Mouse (Mus musculus): ENCODE results near the gene Slamf6. TPM values are rescaled to one million over a fixed set of nuclear protein-coding genes. Genes with fewer than 3 reads are reported as not detected.

Gene Slamf6
- polyA plus RNA-seq, 1 experiment from 2014 or later: not detected

GRCm38 (mm10) chr1:171920989-171921621 is 3.8 kb downstream of the Slamf6 start:
- 89% methylated on average over 9 of the region's 9 CpGs for WGBS
- no peak for ATAC-seq

DNA sequence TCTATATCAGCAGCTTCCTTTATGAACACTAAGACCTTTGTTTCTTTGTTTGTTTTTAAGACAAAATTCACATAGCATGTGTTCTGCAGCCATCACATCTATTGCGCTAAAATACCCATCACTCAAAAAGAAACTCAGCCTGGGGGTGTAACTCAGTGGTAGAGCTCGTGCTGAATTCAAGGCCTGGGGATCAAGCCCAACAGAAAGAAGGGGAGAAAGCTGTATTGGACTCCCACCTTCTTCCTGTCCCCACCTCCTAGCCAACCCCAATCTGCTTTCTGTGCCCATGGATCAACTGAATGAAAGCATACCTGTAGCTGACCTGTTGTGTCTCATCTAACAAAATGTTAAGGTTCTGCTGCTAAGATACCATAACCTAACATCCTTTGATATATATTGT is 4.3 kb downstream of the Slamf6 start:
- H3K9ac ChIP-seq (ENCODE audit: low read depth, low read length): no peak overlapping the region
- no peak for ATAC-seq
- H3K4me2 ChIP-seq (ENCODE audit: low read length): no peak overlapping the region
- no peak overlapping the region for H3K4me3 ChIP-seq (ENCODE audit: low read length)
- no peaks in the 10 kb centered on the region for H3K27me3 ChIP-seq (replicated peaks; ENCODE audit: control insufficient read depth, insufficient read depth, low read length)
- H3K4me1 ChIP-seq (ENCODE audit: control insufficient read depth, insufficient read depth, low read depth, low read length): no peaks in the 10 kb centered on the region
- no peaks in the 10 kb centered on the region for H3K36me3 ChIP-seq (ENCODE audit: control insufficient read depth, insufficient read depth, low read length)
- no peaks in the 10 kb centered on the region for H3K9me3 ChIP-seq (ENCODE audit: control insufficient read depth, low read length)
- 90% methylated on average over 2 of the region's 2 CpGs for WGBS
- H3K27ac ChIP-seq (ENCODE audit: low read depth, low read length): no peak overlapping the region

More at GRCm38 (mm10) chr1:171920989-171921621, 3.8 kb downstream of the Slamf6 start:
- H3K36me3 ChIP-seq (ENCODE audit: control insufficient read depth, insufficient read depth, low read length): no peaks in the 10 kb centered on the region
- H3K4me1 ChIP-seq (ENCODE audit: control insufficient read depth, insufficient read depth, low read depth, low read length): no peaks in the 10 kb centered on the region
- no peaks in the 10 kb centered on the region for H3K27me3 ChIP-seq (replicated peaks; ENCODE audit: control insufficient read depth, insufficient read depth, low read length)
- no peaks in the 10 kb centered on the region for H3K9me3 ChIP-seq (ENCODE audit: control insufficient read depth, low read length)
- H3K27ac ChIP-seq (ENCODE audit: low read depth, low read length): no peak overlapping the region
- H3K4me3 ChIP-seq (ENCODE audit: low read length): no peak overlapping the region
- no peak overlapping the region for H3K4me2 ChIP-seq (ENCODE audit: low read length)
- H3K9ac ChIP-seq (ENCODE audit: low read depth, low read length): no peak overlapping the region

DNA sequence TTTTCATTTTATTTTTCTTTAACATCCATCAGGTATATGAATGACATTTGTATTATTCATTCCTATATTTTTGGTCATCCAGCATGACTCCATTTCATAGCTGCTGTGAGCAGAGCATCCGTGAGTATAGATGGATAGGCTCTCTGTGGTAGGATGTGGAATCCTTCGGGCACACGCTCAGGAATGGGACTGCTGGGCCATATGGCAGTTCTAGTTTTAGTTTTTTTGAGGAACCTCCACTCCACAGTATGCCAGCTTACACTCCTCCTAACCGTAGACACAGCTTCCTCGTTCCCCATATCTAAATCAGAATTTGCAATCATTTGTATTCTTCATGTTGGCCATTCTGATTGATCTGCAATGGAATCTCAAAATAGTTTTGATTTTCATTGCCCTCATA is 5.5 kb downstream of the Slamf6 start:
- no peak overlapping the region for H3K4me2 ChIP-seq (ENCODE audit: low read length)
- H3K4me3 ChIP-seq (ENCODE audit: low read length): no peak overlapping the region
- no peak overlapping the region for H3K9ac ChIP-seq (ENCODE audit: low read depth, low read length)
- no peak overlapping the region for H3K27ac ChIP-seq (ENCODE audit: low read depth, low read length)
- H3K9me3 ChIP-seq (ENCODE audit: control insufficient read depth, low read length): no peaks in the 10 kb centered on the region
- H3K36me3 ChIP-seq (ENCODE audit: control insufficient read depth, insufficient read depth, low read length): no peaks in the 10 kb centered on the region
- no peak for ATAC-seq
- no peaks in the 10 kb centered on the region for H3K4me1 ChIP-seq (ENCODE audit: control insufficient read depth, insufficient read depth, low read depth, low read length)
- no peaks in the 10 kb centered on the region for H3K27me3 ChIP-seq (replicated peaks; ENCODE audit: control insufficient read depth, insufficient read depth, low read length)
- WGBS: 93% methylated on average over 5 of the region's 5 CpGs

DNA sequence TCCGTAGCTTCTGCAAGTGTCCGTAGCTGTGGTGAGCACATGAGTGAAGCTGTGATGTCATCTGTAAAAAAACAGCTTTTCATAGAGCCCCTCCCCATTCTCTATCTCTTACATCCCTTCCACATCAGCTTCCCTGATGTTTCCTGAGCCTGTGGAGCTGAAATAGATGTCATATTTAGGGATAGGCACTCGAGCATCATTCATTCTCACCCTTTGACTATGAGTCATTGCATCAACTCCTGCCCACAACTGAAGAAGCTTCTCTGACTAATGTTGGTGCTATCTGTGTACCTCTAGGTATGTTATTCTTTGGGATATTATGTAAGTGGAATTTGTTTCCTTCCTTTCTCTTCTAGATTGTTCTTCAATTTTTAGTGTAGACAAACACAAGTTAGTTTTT is 7.6 kb downstream of the Slamf6 start:
- H3K9me3 ChIP-seq (ENCODE audit: control insufficient read depth, low read length): no peaks in the 10 kb centered on the region
- H3K4me3 ChIP-seq (ENCODE audit: low read length): no peak overlapping the region
- H3K4me1 ChIP-seq (ENCODE audit: control insufficient read depth, insufficient read depth, low read depth, low read length): no peaks in the 10 kb centered on the region
- H3K9ac ChIP-seq (ENCODE audit: low read depth, low read length): no peak overlapping the region
- no peak overlapping the region for H3K27ac ChIP-seq (ENCODE audit: low read depth, low read length)
- no peaks in the 10 kb centered on the region for H3K27me3 ChIP-seq (replicated peaks; ENCODE audit: control insufficient read depth, insufficient read depth, low read length)
- ATAC-seq: no peak
- no peaks in the 10 kb centered on the region for H3K36me3 ChIP-seq (ENCODE audit: control insufficient read depth, insufficient read depth, low read length)
- 80% methylated on average over 3 of the region's 3 CpGs for WGBS
- no peak overlapping the region for H3K4me2 ChIP-seq (ENCODE audit: low read length)

- Histone ChIP-seq H3K27me3 (replicated peaks; ENCODE audit: control insufficient read depth, insufficient read depth, low read length) (no peaks in the 10 kb centered on the region), H3K4me3 (ENCODE audit: low read length) (no peak overlapping the region), H3K36me3 (ENCODE audit: control insufficient read depth, insufficient read depth, low read length) (no peaks in the 10 kb centered on the region)
Measured at GRCm38 (mm10) chr1:171933851-171934250, 16.5 kb downstream of the Slamf6 start.

GRCm38 (mm10) chr1:171938952-171939948 is 21.9 kb downstream of the Slamf6 start:
- Histone ChIP-seq H3K9ac (ENCODE audit: low read depth, low read length) (no peak overlapping the region), H3K4me1 (ENCODE audit: control insufficient read depth, insufficient read depth, low read depth, low read length) (no peaks in the 10 kb centered on the region), H3K27ac (ENCODE audit: low read depth, low read length) (no peak overlapping the region), H3K27me3 (replicated peaks; ENCODE audit: control insufficient read depth, insufficient read depth, low read length) (no peaks in the 10 kb centered on the region), H3K4me2 (ENCODE audit: low read length) (no peak overlapping the region), H3K4me3 (ENCODE audit: low read length) (no peak overlapping the region), H3K36me3 (ENCODE audit: control insufficient read depth, insufficient read depth, low read length) (no peaks in the 10 kb centered on the region), H3K9me3 (ENCODE audit: control insufficient read depth, low read length) (no peaks in the 10 kb centered on the region)
- no peak for ATAC-seq
- WGBS: 86% methylated on average over 14 of the region's 14 CpGs

More at GRCm38 (mm10) chr1:171933851-171934250, 16.5 kb downstream of the Slamf6 start:
- no peak overlapping the region for H3K9ac ChIP-seq (ENCODE audit: low read depth, low read length)
- no peaks in the 10 kb centered on the region for H3K9me3 ChIP-seq (ENCODE audit: control insufficient read depth, low read length)
- 67% methylated on average over 3 of the region's 3 CpGs for WGBS
- no peak overlapping the region for H3K27ac ChIP-seq (ENCODE audit: low read depth, low read length)
- no peak for ATAC-seq
- H3K4me1 ChIP-seq (ENCODE audit: control insufficient read depth, insufficient read depth, low read depth, low read length): no peaks in the 10 kb centered on the region
- H3K4me2 ChIP-seq (ENCODE audit: low read length): no peak overlapping the region

DNA sequence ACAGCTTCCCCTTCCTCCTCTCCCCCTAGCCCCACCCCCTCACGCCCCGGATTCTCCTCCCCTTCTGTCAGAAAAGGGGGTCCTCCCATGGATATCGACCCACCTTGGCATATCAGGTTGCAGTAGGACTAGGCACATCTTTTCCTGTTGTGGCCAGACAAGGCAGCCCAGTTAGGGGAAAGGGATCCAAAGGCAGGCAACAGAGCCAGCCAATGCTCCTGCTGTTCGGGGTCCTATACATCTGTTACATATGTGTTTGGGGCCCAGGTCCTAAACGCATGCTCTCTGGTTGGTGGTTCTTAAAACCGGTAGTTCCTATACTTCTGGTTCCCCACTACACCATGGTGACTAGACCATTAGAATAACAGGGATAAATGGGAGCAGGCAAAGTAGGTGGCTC is 23.3 kb downstream of the Slamf6 start:
- 80% methylated on average over 6 of the region's 6 CpGs for WGBS
- no peak overlapping the region for H3K9ac ChIP-seq (ENCODE audit: low read depth, low read length)
- H3K4me3 ChIP-seq (ENCODE audit: low read length): no peak overlapping the region
- H3K36me3 ChIP-seq (ENCODE audit: control insufficient read depth, insufficient read depth, low read length): no peaks in the 10 kb centered on the region
- no peaks in the 10 kb centered on the region for H3K27me3 ChIP-seq (replicated peaks; ENCODE audit: control insufficient read depth, insufficient read depth, low read length)
- H3K4me1 ChIP-seq (ENCODE audit: control insufficient read depth, insufficient read depth, low read depth, low read length): no peaks in the 10 kb centered on the region
- H3K9me3 ChIP-seq (ENCODE audit: control insufficient read depth, low read length): no peaks in the 10 kb centered on the region
- H3K4me2 ChIP-seq (ENCODE audit: low read length): no peak overlapping the region
- no peak overlapping the region for H3K27ac ChIP-seq (ENCODE audit: low read depth, low read length)
- no peak for ATAC-seq

DNA sequence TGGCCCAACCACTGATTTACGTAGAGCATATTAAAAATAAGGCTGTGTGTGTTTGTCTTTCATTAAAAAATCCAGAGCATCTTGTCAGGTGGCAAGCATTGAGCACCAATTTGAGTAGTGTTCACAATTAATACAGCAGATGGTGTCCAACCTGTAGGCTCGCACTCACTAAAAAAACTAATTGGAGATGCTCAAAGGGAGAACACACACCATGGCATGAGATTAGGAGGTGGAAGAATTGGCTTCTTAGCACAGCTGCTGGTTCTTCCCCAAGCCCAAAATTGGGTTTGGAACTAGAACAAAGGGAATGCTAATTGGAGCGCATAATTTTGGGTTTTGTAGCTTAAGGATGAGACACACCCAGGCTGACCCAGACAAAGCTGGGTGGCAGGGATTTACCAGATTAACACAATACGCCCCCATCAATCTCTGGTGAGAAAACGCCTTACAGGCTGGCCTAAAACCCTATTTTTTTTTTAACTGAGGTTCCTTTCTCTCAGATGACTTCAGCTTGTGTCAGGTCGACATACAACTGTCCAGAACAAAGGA is 29.2 kb downstream of the Slamf6 start:
- no peak overlapping the region for H3K4me3 ChIP-seq (ENCODE audit: low read length)
- no peaks in the 10 kb centered on the region for H3K9me3 ChIP-seq (ENCODE audit: control insufficient read depth, low read length)
- H3K4me1 ChIP-seq (ENCODE audit: control insufficient read depth, insufficient read depth, low read depth, low read length): no peaks in the 10 kb centered on the region
- no peak overlapping the region for H3K9ac ChIP-seq (ENCODE audit: low read depth, low read length)
- H3K36me3 ChIP-seq (ENCODE audit: control insufficient read depth, insufficient read depth, low read length): no peaks in the 10 kb centered on the region
- H3K27me3 ChIP-seq (replicated peaks; ENCODE audit: control insufficient read depth, insufficient read depth, low read length): no peaks in the 10 kb centered on the region
- no peak overlapping the region for H3K27ac ChIP-seq (ENCODE audit: low read depth, low read length)
- ATAC-seq: no peak
- H3K4me2 ChIP-seq (ENCODE audit: low read length): no peak overlapping the region
- WGBS: 51% methylated on average over 6 of the region's 6 CpGs

Data from hindbrain, embryonic 16.5 days (tissue).